Mouse (Mus musculus) neural tube, embryonic 11.5 days (tissue): Measurements from ENCODE around the gene Pofut2. TPM values are rescaled to one million over a fixed set of nuclear protein-coding genes. Genes with fewer than 3 reads are reported as not detected.

Experiments
- ATAC-seq: fragments of 200-750 bp; cut with Nextera tagmentation; 2 replicates; pipeline ENCODE4 v1.8.0; 2017; ENCODE audit warnings: moderate number of reproducible peaks, mild to moderate bottlenecking, moderate TSS enrichment, moderate library complexity; ENCODE audit not compliant: insufficient read depth, low FRiP score, low TSS enrichment
- DNase-seq: peaks from one replicate; pipeline ENCODE4 v3.0.0-alpha.2; 2015; ENCODE audit warnings: low spot score
- H3K27ac ChIP-seq: fragments of 300-500 bp; sonication (generic); 2 replicates; pipeline ENCODE4 v1.5.1; 2014; ENCODE audit warnings: low read depth, mild to moderate bottlenecking, low read length
- H3K27me3 ChIP-seq: fragments of 300-500 bp; sonication (generic); 2 replicates; pipeline ENCODE4 v1.6.1; 2014; ENCODE audit warnings: mild to moderate bottlenecking, low read length, mixed read lengths; ENCODE audit not compliant: control insufficient read depth, insufficient read depth
- H3K36me3 ChIP-seq: fragments of 300-500 bp; sonication (generic); 2 replicates; pipeline ENCODE4 v1.6.1; 2014; ENCODE audit warnings: mild to moderate bottlenecking, low read length, moderate library complexity, mixed read lengths; ENCODE audit not compliant: control insufficient read depth, insufficient read depth
- H3K4me1 ChIP-seq: fragments of 300-500 bp; sonication (generic); 2 replicates; pipeline ENCODE4 v1.6.1; 2014; ENCODE audit warnings: low read length, mixed read lengths; ENCODE audit not compliant: control insufficient read depth, insufficient read depth
- H3K4me2 ChIP-seq: fragments of 300-500 bp; sonication (generic); 2 replicates; pipeline ENCODE4 v1.6.1; 2014; ENCODE audit warnings: low read depth, mild to moderate bottlenecking, moderate library complexity
- H3K4me3 ChIP-seq: fragments of 300-500 bp; sonication (generic); 2 replicates; pipeline ENCODE4 v1.5.1; 2014; ENCODE audit warnings: low read depth, low read length
- H3K9ac ChIP-seq: fragments of 300-500 bp; sonication (generic); 2 replicates; pipeline ENCODE4 v1.6.1; 2014; ENCODE audit warnings: mild to moderate bottlenecking, low read length
- H3K9me3 ChIP-seq: fragments of 300-500 bp; sonication (generic); 2 replicates; pipeline ENCODE4 v1.6.1; 2016; ENCODE audit warnings: low read length; ENCODE audit not compliant: control insufficient read depth
- WGBS: fragments of 180-500 bp; shearing (Covaris S2); extraction: QIAGEN DNeasy Blood & Tissue Kit; methylation state at CpG from one replicate; pipeline ENCODE4 v1.1.7; 2014; 5-methylcytosine and 5-hydroxymethylcytosine counted together
- polyA plus RNA-seq: library from polyadenylated mRNA; unstranded; fragments of >200 nt; fragmentation: Nextera tagmentation; extraction: Ambion mirVana; gene quantifications from 2 replicates; pipeline ENCODE4 v1.2.1, GENCODE M21; 2014

The Pofut2 gene
- polyA plus RNA-seq, 1 experiment from 2014 or later = 77.8 TPM

DNA sequence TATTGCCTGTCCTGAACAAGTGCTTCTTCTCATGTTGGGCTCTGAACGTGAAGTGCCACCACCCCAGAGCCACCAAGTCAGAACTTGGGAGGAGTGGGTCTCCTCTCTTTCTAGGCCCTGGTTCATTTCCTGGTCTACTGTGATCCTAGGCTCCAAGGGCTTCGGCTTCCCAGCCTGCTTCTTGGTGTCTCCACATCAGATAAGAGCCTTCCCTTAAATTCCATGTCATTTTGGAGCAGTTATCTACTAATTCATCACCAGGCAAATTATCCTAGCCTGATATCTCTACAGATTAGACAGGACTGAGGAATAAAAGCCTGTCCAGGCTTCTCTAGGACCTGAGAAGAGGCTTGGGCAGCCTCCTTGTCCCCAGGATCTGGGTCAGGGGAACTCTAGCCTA, 42.7 kb upstream of the Pofut2 start:
- no peak overlapping the region for H3K4me3 ChIP-seq
- no peak overlapping the region for H3K4me2 ChIP-seq
- H3K4me1 ChIP-seq = no peaks in the 10 kb centered on the region
- H3K36me3 ChIP-seq = no peaks in the 10 kb centered on the region
- no peak for ATAC-seq
- no peaks in the 10 kb centered on the region for H3K9me3 ChIP-seq
- WGBS = 80% methylated on average over 2 of the region's 2 CpGs
- H3K27ac ChIP-seq = no peak overlapping the region
- H3K9ac ChIP-seq = no peak overlapping the region
- no peaks in the 10 kb centered on the region for H3K27me3 ChIP-seq
- no peak for DNase-seq

DNA sequence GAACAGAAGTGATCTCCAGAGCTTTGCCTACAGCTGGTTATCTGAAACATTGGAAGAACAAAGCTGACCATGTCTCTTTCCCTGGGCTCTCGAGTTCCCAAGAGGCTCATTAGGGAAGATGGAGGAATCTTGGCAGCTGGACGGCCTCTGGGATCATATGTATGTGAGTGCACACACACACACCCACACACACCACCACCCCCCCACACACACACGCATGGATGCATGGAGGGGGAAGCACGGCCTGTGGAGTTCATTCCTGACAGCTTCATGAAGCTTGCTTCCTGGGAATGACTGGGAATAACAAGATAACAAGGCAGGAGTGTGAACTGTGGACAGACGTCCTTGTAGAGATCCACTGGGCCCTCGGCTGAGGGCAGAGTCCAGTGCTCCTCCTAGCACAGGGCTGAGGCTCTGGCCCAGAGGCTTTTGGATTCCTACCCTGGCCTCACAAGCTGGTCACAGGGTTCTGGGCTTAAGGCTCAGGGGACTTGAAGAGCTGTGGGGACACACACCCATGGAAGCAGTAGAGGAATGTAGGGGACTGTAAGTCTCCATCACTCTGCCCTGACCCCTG, 41.8 kb upstream of the Pofut2 start:
- DNase-seq (no peak), ATAC-seq (no peak)
- Histone ChIP-seq H3K9ac (no peak overlapping the region), H3K36me3 (no peaks in the 10 kb centered on the region), H3K27ac (no peak overlapping the region), H3K4me2 (no peak overlapping the region), H3K9me3 (no peaks in the 10 kb centered on the region), H3K27me3 (no peaks in the 10 kb centered on the region), H3K4me1 (no peaks in the 10 kb centered on the region), H3K4me3 (no peak overlapping the region)
- WGBS = 72% methylated on average over 6 of the region's 6 CpGs

DNA sequence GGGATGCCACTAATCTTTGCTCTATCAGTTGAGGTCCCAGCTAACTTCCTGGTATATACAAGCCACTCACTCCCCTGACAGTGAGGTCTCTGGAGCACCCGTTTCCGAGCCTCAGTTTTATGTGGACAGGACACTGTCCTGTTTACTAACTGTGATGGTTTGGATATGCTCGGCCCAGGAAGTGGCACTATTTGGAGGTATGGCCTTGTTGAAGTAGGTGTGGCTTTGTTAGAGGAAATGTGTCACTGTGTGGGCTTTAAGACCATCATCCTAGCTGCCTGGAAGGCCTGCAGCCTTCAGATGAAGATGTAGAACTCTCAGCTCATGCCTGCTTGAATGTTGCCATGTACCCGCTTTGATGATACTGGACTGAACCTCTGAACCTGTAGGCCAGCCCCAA, 41.0 kb upstream of the Pofut2 start:
- no peaks in the 10 kb centered on the region for H3K36me3 ChIP-seq
- DNase-seq = no peak
- H3K9ac ChIP-seq = no peak overlapping the region
- H3K4me3 ChIP-seq = no peak overlapping the region
- H3K4me2 ChIP-seq = no peak overlapping the region
- H3K27me3 ChIP-seq = no peaks in the 10 kb centered on the region
- no peaks in the 10 kb centered on the region for H3K9me3 ChIP-seq
- H3K4me1 ChIP-seq = no peaks in the 10 kb centered on the region
- no peak for ATAC-seq
- H3K27ac ChIP-seq = no peak overlapping the region
- 90% methylated on average over 4 of the region's 4 CpGs for WGBS

DNA sequence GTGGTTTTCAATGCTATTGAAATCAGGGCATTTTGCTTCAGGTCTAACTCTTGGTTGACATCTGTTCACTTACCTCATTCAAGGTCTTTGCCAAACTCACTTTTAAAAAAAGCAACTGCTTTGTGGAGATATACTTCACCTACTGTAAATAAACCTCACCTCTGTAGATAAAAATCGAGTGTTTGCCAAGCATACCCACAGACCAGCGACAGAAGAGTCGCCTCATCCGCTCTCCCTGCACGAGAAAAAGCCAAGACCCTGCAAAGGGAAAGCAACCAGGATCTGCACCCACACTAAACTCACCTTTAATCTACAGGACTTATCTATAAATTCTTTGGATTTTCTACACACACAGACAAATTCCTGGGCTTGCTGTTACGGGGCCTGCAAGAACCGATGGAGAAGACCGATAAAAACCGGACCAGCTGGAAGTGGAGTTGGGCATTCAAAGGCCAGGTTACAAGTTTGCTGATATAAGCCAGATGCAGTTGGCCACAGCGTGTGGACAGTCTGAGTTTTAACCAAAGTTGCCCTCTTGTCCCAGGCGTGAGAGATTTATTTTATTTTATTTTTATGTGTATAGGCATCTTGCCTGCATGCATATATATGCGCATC, 39.5 kb upstream of the Pofut2 start:
- Histone ChIP-seq H3K4me3 (no peak overlapping the region), H3K36me3 (no peaks in the 10 kb centered on the region), H3K27ac (no peak overlapping the region), H3K4me2 (no peak overlapping the region), H3K9ac (no peak overlapping the region), H3K27me3 (no peaks in the 10 kb centered on the region), H3K9me3 (no peaks in the 10 kb centered on the region), H3K4me1 (no peaks in the 10 kb centered on the region)
- 92% methylated on average over 12 of the region's 12 CpGs for WGBS
- ATAC-seq (no peak), DNase-seq (no peak)

DNA sequence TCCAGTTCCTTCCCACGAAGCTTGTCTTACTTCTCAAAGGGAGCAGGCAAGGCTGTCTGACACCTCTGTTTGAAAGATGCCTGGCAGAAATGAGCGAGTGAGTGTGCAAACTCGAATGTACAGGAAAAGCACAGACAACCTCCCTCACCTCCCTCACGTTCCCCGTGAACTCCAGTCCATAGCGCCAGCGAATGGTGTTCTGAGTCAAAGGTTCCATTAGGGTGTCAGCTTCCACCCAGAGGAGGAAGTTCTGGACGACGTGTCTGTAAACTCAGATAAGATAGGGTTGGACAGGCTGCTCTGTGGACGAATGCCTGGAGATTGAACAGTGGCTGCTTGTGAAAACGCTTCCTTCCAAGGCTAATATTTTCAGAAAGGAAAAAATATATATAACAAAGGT, 37.9 kb upstream of the Pofut2 start:
- no peaks in the 10 kb centered on the region for H3K36me3 ChIP-seq
- H3K4me1 ChIP-seq = no peaks in the 10 kb centered on the region
- no peak overlapping the region for H3K27ac ChIP-seq
- H3K4me2 ChIP-seq = no peak overlapping the region
- H3K27me3 ChIP-seq = no peaks in the 10 kb centered on the region
- DNase-seq (no peak), ATAC-seq (no peak)
- H3K9ac ChIP-seq = no peak overlapping the region
- no peak overlapping the region for H3K4me3 ChIP-seq
- WGBS = 76% methylated on average over 11 of the region's 11 CpGs
- no peaks in the 10 kb centered on the region for H3K9me3 ChIP-seq

DNA sequence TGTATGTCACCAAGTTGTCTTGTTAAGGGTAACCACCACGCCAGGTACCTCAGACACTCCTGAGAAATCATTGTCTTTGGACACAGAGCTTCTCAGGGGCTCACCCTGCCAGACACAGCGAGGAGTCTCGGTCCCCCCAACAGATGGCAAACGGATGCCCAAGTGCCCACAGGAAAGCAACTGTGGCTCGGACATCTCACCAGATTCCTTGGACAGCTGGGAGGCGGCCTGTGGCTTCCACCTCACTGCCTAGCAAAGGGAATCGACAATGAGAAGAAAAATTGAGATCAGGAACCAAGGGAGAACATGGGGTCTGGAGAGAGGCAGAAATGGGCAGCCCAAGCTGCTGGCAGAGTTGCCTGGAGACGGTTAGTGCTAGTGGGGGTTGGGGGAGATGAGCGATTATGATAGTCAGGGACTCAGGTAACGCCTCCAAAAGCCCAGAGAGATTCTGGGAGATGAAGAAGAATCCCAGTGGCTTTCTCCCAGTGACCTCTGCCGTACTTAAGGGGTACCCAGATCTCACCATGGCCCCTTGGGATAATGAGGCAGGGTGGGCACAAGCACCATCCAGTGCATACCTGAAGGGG, 36.0 kb upstream of the Pofut2 start:
- no peak for ATAC-seq

DNA sequence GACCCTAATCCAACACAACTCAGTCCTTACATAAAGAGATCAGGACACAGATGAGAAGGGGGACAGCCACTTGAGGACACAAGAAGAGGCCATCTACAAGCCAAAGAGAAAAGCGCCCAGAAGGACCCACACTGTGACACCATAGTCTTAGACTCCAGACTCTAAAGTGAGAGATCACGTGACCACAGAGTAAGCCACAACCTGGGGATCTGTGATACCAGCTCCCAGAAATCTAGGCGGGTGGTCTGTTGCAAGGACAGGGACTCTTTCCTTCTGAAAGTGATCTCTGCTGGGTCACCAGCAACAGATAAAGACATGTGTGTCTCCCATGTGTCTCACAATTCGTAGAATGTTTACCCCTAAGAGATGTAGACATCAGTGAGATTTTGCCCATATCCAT, 34.6 kb upstream of the Pofut2 start:
- H3K4me1 ChIP-seq = no peaks in the 10 kb centered on the region; the same call in 1 of the 2 replicates
- DNase-seq (no peak), ATAC-seq (no peak)
- no peaks in the 10 kb centered on the region for H3K36me3 ChIP-seq
- H3K9ac ChIP-seq = no peak overlapping the region
- no peaks in the 10 kb centered on the region for H3K9me3 ChIP-seq
- no peak overlapping the region for H3K27ac ChIP-seq
- 93% methylated on average over 4 of the region's 4 CpGs for WGBS
- H3K4me3 ChIP-seq = no peak overlapping the region
- no peak overlapping the region for H3K4me2 ChIP-seq
- no peaks in the 10 kb centered on the region for H3K27me3 ChIP-seq

More for the DNA sequence above, 36.0 kb upstream of the Pofut2 start:
- no peaks in the 10 kb centered on the region for H3K9me3 ChIP-seq
- H3K4me2 ChIP-seq = no peak overlapping the region
- WGBS = 85% methylated on average over 11 of the region's 11 CpGs
- H3K4me3 ChIP-seq = no peak overlapping the region
- no peaks in the 10 kb centered on the region for H3K27me3 ChIP-seq
- no peak for DNase-seq
- H3K9ac ChIP-seq = no peak overlapping the region
- no peak overlapping the region for H3K27ac ChIP-seq
- H3K4me1 ChIP-seq = no peaks in the 10 kb centered on the region
- H3K36me3 ChIP-seq = no peaks in the 10 kb centered on the region

DNA sequence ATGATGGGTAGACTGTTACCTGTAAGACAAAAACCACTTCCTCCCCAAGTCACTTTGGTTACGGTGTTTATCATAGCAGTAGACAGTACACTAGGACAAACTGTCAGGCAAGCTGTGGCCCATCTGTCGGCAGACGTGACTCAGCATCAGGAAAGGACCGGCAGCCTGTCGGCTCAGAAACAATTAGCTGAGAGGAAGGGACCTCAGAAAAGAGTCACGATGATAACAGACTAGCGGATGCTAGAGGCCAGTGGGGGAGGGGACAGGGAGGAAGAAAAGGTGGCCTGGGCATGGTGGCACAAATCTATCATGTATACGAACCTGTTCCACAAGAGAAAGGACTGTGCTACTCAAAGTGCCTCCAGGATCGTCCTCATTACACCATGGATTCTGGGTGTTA, 33.6 kb upstream of the Pofut2 start:
- 72% methylated on average over 9 of the region's 9 CpGs for WGBS
- no peak overlapping the region for H3K4me3 ChIP-seq
- H3K4me2 ChIP-seq = no peak overlapping the region
- no peaks in the 10 kb centered on the region for H3K9me3 ChIP-seq
- no peak overlapping the region for H3K9ac ChIP-seq
- no peaks in the 10 kb centered on the region for H3K36me3 ChIP-seq
- no peak for ATAC-seq
- H3K4me1 ChIP-seq = no peaks in the 10 kb centered on the region; the same call in 1 of the 2 replicates
- no peaks in the 10 kb centered on the region for H3K27me3 ChIP-seq
- no peak overlapping the region for H3K27ac ChIP-seq
- no peak for DNase-seq
